Mouse (Mus musculus) splenic B cell, adult 2 months (primary cell): ENCODE measurements at regions not wholly inside any gene's neighbourhood (a gene's known extent, or its start where the extent isn't known, plus 50 kb on each side); places are given as distances from the start of the nearest gene placed in this dataset.

Experiments used
- DNase-seq: peaks from one replicate; pipeline ENCODE4 v3.0.0-alpha.2; 2011; ENCODE audit warnings: low read depth, low spot score
- H3K27me3 ChIP-seq: 2 replicates; pipeline ENCODE4 v1.6.1; 2012; ENCODE audit warnings: mild to moderate bottlenecking, low read length, moderate library complexity, mixed read lengths; ENCODE audit not compliant: control insufficient read depth, poor library complexity, insufficient read depth, severe bottlenecking
- H3K36me3 ChIP-seq: 2 replicates; pipeline ENCODE4 v1.6.1; 2012; ENCODE audit warnings: mild to moderate bottlenecking, low read length, moderate library complexity, mixed read lengths; ENCODE audit not compliant: control insufficient read depth, poor library complexity, insufficient read depth, severe bottlenecking

DNA sequence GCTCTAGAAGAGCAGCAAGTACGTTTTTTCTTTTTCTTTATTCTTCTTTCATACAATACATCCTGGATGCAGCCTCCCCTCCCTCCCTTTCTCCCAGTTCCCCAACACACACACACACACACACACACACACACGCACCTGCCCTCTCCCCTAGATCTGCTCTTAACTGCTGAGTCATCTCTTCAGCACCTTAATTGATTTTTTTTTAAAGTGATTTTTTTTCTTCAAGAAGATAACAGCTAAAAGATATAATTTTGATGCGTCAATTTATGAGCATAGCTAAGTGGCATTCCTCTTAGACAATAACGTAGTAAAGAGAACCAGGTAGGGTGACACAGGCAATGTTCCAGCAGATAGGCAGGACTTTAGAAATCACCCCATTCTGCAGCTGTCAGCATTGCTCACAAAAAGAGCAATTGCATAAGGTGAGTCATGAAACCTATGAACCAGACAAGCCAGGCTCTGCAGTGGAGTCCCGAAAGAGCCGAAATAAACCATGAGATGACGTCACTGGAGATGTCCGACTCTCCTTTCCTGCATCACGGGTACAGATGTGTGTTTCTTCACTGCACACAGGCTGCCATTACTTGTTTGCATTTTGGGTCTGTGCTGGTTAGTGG lies 63.9 kb upstream of the Tnrc6a start:
- Histone ChIP-seq H3K27me3 (no peaks in the 10 kb centered on the region), H3K36me3 (no peaks in the 10 kb centered on the region)
- no peak for DNase-seq

DNA sequence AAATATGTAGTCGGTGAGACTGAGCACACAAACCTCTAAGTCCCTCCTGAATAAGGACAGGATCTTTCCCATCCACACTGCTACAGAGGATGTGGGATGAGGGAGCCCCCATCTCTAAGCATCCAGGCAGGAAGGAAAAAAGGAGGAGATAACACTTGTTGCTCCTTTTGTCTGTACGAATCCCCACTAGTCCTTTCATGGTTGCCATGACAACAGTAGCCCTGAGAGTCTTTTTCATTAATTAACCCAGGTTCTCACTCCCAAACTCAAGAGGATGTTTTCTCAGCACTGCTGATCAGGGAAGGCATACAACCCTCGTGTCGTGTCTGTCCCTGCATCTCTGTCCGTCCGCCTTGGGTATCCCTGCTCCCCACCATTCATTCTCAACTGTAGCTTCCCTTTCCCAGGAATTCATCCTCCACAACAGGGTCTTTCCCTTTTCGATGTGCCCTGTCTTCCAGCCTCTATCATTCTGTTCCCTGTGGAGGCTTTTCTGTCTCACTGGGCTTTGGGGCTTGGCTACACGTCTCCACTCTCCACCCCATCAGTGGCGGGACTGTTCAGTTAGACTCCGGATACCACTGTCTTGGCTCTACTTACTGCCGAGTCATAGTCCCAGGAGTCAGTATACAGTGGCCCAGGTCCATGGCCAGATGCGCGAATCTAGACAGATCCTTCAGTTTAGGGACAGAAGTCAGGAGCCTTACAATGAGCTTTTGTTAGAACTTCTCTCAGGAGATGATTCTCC lies 60.2 kb upstream of the Tnrc6a start:
- H3K27me3 ChIP-seq = no peaks in the 10 kb centered on the region
- DNase-seq = no peak
- no peaks in the 10 kb centered on the region for H3K36me3 ChIP-seq

DNA sequence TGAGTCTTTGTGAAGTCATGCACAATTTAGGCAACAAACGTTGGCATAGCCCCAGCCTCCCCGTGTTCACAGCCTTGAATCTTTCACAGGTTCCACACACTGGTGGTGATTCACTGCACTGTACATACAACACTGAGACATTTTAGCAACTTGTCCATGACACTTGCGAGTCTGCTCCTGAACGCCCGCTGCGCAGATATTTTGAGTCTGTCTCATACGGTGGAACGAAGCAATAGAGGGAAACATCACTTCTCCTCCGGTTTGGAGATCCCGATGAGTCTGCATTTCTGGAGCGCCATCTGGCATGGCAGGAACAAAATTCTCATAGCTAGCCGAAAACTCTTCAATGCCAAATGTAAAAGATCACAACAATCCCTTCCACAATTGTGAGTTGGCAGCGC lies 57.7 kb upstream of the Tnrc6a start:
- Histone ChIP-seq H3K36me3 (no peaks in the 10 kb centered on the region), H3K27me3 (no peaks in the 10 kb centered on the region)
- no peak for DNase-seq

DNA sequence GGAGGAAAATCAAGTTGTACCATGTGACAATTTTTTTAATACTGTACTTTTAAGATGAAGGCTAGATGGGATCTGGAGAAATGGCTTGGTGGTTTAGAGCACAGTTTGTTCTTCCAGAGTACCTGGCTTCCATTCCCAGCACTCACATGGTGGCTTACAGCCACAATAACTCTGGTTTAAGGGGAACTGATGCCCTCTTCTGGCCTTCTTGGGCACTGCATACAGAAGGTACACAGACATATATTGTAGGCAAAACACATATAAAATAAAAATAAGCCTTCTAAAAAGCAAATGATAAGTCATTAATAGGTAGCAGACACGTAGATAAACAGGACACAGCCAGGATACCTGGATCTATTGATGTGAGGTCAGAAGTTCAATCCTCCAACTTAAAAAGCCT lies 56.3 kb upstream of the Tnrc6a start:
- H3K27me3 ChIP-seq = no peaks in the 10 kb centered on the region
- DNase-seq = peak; percentile 2
- H3K36me3 ChIP-seq = no peaks in the 10 kb centered on the region

DNA sequence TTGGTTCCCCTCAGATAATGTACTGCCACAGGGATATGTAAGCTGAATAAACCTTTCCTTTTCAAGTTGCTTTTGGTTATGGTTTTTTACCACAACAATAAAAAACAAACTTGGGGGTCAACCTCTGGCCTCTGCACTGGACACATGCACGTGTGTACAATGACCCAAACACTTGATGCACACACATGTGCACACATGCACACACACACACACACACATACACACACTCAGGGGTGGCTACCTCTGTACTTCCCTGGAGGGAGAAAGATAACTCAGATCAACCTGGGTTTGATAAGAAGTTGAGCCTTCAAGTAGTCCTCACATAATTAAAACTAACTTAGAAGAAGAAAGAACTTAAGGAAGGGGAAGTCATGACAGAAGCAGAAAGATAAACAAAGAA lies 55.4 kb upstream of the Tnrc6a start:
- Histone ChIP-seq H3K27me3 (no peaks in the 10 kb centered on the region), H3K36me3 (no peaks in the 10 kb centered on the region)
- DNase-seq = no peak

DNA sequence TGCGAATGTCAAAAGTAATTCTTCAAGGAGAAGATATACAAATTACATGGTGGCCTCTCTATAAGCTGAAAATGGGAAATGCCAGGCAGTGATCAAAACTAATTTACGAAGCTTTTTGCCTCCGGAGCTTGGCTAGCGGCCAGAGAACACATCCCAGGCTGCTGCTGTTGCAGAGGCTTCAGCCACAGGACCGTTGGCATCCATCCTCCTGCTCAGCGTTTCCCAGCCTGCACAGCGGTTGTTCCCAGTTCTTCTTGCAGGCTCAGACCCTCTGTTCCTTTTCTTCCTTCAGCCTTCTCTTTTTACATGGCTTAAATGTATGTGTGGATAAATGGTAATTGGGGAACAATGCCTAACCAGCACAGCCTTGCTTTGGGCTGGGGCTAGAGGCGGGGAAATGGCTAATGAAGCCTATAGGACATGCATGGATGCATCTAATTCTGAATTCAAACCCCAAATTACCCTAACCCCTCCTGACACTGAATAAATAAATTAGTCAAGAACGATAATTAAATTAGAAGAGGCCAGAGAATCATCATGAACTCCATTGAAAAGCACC lies 54.9 kb upstream of the Tnrc6a start:
- H3K36me3 ChIP-seq = no peaks in the 10 kb centered on the region
- DNase-seq = no peak
- no peaks in the 10 kb centered on the region for H3K27me3 ChIP-seq

DNA sequence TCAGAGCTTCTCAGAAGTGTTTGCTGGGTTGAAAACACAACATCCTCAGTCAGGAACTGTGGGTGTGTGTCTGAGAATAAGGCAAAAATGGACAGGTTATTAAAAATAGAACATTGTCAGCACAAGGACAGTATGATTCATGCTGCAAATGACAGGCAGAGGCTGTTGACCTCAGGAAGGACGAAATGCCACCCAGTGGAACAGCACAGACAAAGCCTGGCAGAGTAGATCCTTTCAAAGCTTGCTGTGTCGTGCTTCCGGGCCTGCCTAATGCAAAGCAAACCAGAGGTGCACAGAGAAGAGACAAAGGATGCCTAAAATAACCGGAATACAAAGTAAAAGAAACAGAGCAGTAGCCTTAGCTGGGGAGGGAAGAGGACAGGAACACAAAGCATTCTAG lies 54.4 kb upstream of the Tnrc6a start:
- DNase-seq = no peak
- H3K36me3 ChIP-seq = no peaks in the 10 kb centered on the region

DNA sequence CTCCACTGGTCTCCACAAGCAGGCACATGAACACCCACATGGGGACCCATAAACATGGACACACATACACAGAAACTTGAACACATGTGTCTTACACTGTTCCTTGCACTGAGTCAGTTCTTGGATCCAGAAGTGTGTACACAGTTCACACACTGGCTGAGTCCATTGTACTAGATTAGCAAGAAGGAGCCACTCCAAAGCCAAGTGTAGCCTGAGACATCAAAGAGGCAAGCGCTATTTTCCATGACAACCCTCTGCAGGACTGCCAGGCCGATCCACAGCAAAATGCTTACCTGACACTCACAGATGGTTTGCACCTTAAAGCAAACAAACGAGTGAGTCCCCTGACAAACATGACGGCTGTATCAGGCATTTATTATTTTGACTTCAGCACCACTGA lies 52.8 kb upstream of the Tnrc6a start:
- Histone ChIP-seq H3K36me3 (no peaks in the 10 kb centered on the region), H3K27me3 (no peaks in the 10 kb centered on the region)
- DNase-seq = no peak

More for the DNA sequence above, 54.4 kb upstream of the Tnrc6a start:
- no peaks in the 10 kb centered on the region for H3K27me3 ChIP-seq
